Mouse (Mus musculus) E14TG2a.4 (cell line): ENCODE results near the gene Kctd13.

Experiments
- CTCF ChIP-seq: conservative IDR thresholded peaks from 2 replicates; pipeline ENCODE4 v1.5.1; 2014; ENCODE audit warnings: low read length
- NANOG ChIP-seq: IDR thresholded peaks from 2 replicates; pipeline ENCODE4 v1.6.1; 2014; ENCODE audit warnings: borderline replicate concordance, low read length, mixed read lengths
- POU5F1 ChIP-seq: IDR thresholded peaks from 2 replicates; pipeline ENCODE4 v1.6.1; 2014; ENCODE audit warnings: low read length, borderline replicate concordance

DNA sequence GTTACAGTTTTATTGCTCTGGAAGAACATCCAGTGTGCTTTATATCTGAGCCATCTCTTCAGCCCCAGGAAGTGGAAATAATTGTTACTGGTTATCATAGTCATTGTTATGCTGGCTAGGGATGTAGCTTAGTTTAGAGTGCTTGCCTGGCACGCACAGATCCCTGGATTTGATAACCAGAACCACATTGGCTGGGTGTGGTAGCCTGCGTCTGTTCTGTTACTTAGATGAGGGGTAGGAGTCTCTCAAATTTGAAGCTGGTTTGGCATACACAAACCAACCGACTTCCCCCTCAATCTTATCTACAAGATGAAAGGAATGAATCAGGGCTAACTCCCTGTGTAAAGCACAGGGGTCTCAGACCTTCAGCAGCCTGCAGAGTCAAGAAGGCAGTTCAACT, 2.4 kb upstream of the Kctd13 start:
- TF ChIP-seq CTCF (no peak), NANOG (no peak), POU5F1 (no peak)
